Mouse (Mus musculus): ENCODE measurements around the gene Npr2.
"Not testable (repeated sequence)": the region's sequence is repeated elsewhere in the genome, so short reads cannot be mapped to it uniquely, and the experiment has no call there.

Npr2 gene

DNA sequence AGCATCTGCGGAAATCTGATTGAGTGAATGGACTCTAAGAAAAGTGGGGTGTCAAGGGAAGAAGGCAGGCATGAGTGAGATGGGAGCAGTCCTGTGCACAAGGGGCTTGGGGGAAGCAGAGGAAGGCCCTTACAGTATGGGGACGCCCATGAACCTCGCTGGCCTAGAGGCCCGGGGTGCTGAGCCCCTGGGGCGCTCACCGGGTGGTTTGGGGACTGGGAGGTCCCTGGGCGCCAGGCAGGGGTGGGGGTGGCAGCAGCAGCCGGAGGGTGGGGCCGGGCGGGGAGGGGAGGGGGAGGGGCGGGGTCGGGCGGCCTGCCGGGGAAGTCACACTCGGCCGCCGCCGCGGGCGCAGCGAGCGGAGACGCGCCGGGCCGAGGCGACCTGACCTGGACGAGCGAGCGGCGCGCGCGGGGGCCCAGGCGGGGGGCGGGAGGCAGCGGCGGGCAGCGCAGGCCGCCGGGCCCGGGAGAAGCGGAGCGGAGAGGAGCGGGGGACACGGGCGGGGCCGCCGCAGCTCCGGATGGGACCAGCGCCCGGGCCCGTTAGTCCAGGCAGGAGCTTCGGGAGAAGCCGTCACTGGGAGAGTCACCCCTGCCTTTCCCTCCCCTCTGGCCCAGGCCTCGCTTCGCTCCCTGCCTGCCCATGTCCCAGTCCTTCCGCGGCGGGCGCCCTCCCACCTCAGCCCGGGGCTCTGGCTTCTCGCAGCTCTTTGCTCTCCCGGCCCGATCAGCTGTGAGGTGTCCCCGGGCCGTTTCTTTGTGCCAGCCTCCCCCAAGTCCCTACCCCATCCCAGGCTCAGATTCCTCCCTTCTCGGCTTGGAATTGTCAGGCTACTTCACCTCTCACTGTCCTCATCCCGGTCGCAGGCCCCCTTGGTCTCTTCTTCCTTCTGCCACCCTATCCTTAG lies at the start of gene Npr2:
Npr2 (plus strand) TSS at position 890 of the 910 bp plus-strand sequence.
- peak; percentile 12 for DNase-seq (ENCODE audit: low read depth)

DNA sequence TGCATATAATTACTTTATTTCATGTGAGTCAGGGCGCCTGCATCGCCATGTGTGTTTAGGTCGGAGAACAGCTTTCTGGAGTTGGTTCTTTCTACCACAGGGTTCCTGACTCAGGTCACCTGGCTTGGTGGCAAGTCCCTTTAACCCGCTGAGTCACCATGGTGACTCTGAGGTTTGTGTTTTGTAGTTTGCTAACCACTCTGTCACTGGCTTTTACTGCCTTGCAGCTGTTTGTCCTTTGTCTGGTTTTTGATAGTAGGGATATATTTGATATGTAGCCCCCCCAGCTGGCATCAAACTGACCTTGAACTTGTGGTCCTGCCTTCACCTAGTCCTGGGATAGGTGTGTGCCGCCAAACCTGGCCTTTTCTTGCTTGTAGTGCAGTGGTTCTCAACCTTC lies 49.5 kb upstream of the Npr2 start:
- no peak for DNase-seq (ENCODE audit: low read depth)

DNA sequence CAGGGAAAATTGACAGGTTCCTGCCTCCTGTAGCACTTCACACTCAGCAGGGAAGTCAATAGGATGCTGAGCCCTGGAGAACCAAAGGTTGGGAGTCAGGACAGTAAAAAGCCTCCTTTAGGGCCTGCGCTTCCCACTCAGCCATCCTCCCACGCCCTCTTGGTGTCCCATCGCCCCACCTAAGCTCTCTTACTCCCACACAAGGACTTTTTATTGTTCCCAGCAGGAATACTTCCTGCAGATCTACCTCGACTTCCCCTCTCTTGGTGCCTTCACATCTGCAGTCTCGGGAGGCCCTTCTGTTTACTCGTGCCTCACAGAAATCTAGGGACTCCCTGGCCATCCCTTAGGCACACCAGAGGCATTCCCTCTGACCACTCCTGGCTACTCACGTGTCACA lies 48.3 kb upstream of the Npr2 start:
- no peak for DNase-seq (ENCODE audit: low read depth)

DNA sequence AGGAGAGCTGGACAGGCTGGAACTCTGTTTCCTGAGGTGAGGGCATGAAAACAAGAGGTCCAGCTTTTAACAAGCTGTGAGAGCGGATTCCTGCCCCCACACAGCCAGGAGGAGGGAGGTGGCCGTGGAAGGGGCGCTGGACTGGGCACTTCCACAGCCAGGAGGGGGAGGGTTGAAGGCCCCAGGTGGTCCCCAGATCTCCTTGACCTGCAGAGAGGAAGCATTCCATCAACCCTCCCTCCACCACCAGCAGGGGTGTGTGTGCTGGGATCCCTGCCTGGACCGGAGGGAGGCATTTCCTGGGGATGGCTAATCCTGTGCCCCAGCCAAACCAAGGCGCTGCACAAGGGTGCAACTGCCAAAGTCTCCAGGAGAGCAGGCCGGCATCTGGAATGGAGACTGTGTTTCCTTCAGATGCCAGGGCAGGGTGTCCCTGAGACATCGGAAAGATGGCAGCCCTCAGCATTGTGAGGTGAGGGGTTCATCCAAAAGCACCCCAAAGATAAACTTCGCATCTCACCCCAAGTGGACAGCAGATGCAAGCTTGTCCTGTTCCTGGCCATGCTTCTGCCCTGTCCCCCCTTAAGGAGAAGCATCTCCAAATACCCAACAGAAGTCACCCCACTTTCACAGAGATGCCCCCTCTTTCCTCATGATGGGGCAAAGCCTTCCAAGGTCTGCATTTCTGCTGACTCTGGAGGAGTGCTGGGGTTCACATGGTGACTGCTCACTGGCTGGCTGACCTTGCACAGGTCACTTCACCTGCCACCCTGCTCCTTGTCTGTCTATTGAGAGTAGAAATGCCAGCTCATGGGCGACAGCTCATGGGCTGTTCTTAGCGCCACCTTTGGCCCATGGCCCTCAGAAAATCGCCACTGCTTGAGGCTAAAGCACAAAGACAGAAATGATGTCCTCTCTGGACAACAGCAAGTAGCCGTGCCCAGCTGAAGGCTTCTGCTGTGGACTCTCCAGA lies 47.0 kb upstream of the Npr2 start, which contains the start of gene Msmp:
Msmp (minus strand) TSS at position 51 of the 973 bp plus-strand sequence.
- DNase-seq (ENCODE audit: low read depth), result no peak

DNA sequence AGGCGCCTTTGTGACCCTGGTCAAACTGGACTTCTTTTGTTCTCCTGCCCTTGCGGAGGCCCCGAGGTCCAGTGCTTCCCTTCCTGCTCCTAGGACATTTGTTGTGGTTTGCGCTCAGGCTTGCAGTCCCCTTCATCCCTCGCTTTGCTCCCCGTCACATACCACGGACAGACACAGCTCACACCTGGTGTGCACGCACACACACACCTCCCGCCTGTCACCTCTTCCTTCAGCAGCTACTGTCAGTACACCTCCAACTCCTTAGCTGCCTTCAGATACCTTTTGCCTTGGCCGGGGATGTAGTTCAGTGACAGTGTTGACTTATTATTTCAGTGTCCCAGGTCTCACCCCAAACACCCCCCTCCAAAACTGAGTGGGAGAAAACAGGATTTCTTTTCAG lies 46.1 kb upstream of the Npr2 start:
- DNase-seq (ENCODE audit: low read depth), result no peak

DNA sequence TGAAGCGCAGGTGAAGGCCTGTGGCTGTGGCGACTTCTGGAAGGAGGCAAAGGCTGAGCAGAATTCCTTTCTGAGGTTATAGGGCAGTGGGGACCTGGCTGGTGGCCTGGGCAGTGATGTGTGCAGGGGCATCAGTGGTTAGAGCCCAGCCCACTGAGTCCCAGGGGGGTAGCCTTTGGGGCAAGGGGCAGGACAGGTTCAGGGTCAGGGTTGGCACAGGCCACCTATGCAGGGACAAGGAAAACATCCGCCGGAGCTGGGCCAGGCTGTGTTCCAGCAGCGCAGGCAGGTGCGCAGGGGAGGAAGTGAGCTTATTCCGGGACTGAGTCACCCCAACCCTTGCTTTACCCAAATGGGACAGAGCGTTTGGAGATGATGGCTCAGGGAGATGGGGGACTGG lies 45.3 kb upstream of the Npr2 start:
- DNase-seq (ENCODE audit: low read depth), result no peak

DNA sequence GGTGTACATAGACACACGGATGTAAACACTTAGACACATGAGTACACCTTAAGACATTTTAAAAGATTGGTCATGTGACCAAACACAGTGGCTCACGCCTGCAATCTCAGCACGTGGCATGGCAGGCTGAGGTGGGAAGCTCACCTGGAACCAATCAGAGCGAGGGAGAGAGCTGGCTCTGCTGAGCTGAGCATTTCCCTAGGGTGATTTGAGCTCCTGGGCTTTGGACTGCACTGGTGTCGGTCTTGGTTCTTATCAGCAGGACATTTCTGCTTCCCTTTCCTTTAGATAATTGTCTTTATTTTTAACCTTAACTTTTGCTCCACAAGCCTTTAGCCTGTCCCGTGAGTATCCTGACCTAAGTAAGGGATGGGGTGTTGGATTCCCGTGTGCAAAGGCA lies 44.1 kb upstream of the Npr2 start:
- no peak for DNase-seq (ENCODE audit: low read depth)

DNA sequence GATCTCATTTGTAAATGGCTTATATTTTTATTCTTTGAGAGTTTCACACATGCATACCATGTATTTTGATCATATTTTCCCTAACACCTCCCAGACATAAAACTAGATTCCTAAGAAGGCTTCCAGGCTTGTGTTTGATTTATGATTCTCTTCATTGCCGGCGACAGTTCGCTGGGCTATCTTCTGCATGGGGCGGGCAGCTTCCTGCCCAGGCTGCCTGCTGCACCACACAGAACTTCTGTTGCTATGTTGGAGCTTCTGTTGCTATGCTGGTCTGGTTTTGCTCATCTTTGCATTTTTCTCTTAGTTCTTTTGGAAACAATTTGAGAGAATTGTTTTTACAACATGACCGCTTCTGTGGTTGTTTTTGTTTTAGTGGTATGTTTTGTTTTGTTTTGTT lies 40.2 kb upstream of the Npr2 start:
- peak; percentile 46 for DNase-seq (ENCODE audit: low read depth)

DNA sequence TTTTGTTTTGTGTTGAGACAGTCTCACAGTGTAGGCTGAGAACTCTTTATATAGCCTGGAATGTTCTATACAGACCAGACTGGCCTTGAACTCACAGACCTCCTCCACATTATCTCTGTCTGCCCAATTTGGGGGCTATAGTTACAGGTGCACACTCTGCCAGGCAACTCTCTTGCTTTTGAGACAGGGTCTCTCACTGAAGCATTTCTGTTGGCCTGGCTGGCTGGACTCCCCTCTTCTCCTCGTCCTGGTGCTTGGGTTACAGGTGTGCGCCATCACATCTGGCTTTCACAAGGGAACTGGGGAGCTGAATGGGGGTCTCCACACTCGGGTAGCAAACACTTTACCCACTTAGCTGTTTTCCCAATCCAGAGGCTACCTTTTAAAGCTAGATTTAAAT lies 39.8 kb upstream of the Npr2 start:
- DNase-seq (ENCODE audit: low read depth), result no peak

DNA sequence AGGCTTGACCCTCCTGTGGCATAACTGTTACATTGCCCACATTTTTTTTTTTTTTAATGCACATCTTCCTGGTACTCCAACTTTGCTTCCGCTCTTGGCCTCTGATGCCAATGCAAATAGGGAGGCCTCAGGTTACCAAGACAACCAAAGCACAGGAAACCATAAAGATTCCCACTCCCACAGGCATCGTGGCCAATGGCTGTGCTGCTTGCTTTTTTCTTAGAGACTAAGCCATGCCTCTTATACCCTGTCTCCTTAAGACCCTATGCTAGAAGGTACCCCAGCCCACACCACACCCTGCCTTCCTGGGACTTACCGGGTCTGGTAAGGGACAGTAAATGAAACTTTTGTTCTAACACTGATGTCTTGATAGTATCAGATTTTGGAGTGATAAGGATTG lies 38.3 kb upstream of the Npr2 start:
- no peak for DNase-seq (ENCODE audit: low read depth)

DNA sequence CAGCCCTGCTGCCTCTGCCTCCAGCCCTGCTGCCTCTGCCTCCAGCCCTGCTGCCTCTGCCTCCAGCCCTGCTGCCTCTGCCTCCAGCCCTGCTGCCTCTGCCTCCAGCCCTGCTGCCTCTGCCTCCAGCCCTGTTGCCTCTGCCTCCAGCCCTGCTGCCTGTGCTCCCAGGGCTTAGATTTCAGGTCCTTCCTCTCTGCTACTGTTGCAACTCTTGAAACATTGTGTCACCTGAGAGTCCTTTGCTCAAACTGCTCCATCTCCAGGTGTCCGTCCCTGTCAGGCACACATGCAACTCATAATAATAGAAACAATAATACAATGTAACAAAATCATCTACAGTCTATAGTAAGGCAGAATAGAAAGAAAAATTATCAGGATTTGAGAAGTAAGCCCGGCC lies 35.1 kb upstream of the Npr2 start:
- not testable (repeated sequence) for DNase-seq (ENCODE audit: low read depth)

DNA sequence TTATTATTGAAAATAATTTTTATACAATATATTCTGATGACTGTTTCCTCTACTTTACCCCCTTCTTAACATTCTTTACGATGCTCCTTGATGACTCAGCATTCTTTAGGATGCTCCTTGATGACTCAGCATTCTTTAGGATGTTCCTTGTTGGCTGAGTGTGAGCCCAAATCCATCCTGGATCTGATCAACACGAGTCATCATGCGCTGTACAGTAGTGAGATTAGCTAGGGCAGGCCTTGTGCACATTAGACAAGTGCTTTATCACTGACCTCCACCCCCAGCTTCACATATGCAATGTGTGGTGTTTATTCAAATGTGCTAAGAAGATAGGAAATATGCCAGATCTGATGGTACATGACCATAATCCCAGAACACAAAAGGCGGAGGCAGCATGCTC lies 33.5 kb upstream of the Npr2 start:
- DNase-seq (ENCODE audit: low read depth), result no peak

DNA sequence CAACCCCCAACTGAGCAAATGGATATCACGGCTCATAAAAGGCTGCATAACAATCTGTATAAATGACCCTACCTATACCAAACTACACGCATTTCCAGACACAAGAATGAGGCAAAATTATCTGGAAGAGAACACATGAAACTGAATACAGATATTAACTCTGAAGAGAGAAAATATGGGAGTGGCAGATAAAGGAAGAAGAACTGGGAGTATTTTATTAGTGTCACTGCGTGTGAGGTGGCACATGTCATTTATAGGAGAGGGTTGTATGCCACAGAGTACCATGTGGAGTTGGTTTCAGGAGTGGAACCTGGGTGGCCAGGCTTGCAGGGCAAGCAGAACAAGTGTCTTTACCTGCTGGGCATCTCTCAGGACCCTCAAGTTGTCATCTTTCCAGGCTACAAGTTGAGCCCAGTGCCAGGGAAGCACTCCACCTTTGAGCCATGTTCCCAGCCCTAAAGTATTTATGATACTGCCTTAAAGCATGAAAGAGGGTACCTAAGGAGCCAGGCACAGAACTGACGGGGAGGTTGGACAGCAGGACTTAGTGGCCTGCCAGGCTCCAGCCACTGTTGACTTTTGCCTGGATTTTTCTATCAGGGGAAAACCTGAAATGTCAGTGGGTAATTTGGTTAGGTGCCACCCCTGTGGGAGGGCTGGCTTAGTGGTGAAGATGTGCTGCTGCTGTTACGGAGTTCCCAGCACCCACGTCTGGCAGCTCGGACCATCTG lies 32.9 kb upstream of the Npr2 start:
- DNase-seq (ENCODE audit: low read depth), result no peak

DNA sequence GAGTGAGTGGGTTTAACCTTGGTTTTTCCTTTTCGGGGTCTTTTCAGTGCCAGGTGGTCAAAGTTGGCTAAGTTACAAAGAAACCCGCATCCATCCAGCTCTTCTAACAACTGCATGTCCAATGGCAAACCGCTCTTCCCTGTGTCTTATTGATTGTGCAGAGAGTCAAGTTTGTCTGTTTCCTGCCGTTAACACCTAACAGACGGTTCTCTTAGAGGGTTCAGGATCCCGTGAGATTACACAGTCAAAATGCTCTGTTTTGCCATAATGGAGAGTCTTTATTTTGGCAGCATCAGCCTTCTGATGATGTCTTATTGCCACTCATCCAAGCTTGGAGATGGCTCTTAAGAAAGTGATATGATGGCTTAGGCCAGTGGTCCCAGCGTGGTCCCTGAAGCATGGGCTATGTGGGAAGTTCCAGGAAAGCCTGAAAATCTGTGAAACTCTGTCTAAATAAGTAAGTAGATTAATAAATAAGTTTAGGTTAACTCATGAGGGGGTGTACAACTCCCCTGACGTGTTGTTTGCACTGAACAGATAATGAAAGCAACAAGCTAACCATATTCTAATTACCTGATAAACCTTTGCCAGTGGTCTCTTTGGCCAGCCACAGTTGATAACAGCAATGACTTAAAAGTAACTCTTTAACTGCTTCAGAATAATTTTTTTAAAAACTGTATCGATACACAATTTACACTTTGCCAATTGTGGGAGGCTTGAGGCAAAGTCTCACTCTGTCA lies 31.4 kb upstream of the Npr2 start:
- no peak for DNase-seq (ENCODE audit: low read depth)

DNA sequence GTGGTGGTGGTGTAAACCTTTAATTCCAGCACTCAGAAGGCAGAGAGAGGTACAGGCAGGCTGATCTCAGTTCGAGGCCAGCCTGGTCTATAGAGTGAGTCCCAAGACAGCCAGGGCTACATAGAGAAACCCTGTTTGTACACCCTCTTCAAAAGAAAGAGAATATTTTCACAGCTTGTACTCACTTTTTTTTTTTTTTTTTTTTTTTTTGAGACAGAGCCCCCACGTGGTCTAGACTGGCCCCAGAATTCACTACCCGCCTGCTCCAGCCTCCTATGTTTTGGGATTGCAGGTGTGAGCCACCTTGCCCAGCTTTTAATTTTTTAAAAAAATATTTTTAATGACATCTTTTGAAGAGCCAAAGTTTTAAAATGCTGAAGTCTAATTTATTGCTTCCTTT lies 27.6 kb upstream of the Npr2 start:
- DNase-seq (ENCODE audit: low read depth), result no peak

DNA sequence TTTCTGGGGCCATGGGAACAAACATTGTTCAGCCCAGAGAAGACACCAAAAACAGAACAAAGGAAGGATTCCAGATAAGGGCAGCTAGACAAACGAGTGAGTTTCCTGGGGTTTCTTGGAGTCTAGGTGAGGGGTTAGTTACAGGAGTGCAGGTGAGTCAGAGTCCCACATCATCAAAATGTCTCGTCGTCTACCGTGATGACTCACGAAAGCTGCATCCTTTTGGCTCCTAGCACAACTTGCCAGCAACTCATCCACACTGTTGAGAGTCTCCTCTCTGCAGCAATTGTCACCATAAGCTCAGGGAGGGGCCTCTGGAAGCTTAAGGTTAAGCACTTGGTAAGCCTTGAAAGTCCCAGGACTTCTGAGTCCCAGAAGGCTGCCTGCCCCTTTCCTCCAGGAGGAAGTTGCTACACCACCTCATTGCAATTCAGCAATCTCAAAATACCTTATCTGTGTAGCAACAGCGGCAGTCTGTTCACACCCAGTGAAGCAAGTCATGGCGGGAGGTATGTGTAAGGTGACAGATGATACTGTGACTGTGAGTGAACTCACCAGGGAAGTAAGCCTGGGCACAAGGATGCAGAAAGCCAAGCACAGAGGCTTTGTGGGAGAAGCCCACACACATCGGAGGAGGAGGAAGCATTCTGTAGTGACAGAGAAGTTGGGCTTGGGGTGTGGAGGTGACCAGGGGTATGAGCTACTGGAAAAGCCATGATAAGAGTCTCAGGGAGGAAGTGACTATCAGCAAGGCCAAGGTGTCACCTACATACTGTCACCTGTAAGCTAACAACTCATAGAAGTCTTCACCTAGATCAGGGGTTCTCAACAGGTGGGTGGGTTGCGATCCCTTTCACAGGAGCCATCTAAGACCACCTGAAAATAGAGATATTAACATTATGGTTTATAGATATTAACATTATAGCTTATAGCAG lies 26.7 kb upstream of the Npr2 start:
- no peak for DNase-seq (ENCODE audit: low read depth)

DNA sequence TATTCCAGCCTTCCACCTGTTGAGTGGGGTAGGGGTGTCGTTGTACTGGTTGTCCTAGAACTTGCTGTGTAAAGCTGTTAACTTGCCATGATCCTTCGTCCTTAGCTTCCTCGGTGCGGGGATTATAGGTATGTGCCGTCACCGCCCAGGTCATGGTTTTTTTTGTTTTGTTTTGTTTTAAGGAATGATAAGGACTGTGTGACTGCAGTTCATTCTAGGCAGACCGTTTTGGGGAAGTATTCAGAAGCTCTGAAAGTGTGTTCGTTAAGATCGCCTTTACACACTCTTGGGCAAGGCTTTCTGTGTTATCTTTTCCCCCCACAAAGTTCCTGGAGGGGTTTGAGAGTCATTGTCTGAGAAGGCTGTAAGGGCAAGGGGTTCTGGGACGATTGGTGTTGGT lies 19.2 kb upstream of the Npr2 start:
- no peak for DNase-seq (ENCODE audit: low read depth)

DNA sequence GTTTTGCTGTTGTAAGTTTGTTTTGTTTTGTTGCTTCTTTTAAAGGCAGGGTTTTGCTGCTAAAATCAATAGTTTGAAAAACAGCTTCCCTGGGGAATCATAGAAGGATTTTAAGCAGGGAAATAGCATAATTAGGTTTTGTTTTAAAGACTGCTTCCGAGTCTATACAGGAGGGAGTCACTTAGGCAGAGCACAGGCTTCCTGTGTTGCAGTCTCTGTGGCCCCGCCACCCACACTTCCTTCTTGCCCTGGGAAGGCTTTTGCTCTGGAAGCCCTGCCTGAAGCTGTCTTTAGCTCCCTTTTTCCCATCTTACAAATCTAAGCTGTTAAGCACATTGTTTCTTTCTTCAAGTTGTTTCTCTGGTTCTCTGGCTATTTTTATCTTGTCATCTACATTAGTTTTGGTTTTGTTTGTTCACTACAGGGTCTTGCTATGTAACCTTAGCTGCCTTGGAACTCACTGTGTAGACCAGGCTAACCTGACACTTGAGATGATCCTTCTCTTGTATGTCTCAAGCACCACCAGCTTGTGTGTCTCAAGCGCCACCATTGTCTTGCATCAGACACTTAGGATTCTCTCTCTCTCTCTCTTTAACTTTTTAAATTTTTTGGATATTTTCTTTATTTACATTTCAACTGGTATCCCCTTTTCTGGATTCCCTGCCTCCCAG lies 18.5 kb upstream of the Npr2 start:
- peak; percentile 24 for DNase-seq (ENCODE audit: low read depth)

DNA sequence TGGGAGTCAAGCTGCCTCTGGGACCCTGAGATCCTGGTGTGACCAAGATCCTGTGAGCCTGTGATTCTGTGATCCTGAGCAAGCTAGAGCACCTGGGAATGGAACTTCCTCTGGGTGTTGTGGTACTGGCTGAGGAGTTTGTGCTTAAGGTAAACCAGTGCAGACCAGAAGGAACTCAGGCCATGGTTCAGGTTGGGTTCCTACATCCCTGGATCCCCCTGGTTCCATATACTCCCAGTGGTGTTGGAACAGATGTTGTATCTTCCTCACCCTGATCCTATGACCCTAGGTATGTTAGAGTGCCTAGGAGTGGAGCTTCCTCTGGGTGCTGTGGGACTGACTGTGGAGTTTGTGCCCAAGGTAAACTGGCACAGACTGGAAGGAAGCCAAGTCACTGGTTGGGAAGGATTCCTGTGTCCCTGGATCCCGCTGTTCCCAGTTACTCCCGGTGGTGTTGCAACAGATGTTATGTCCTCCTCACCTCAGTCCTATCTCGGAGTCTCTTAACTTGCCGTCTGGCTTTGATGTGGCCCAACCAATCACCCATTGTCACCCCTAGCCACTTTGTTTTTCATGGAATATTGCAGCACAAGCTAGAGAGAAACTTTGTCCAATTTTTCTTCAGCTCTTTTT lies 11.5 kb upstream of the Npr2 start:
- no peak for DNase-seq (ENCODE audit: low read depth)

All from induced T-regulatory cell, adult 2 months (primary cell).